Mouse (Mus musculus) heart, embryonic 14.5 days (tissue): ENCODE data around the gene Insl5. TPM values are rescaled to one million over a fixed set of nuclear protein-coding genes. Genes with fewer than 3 reads are reported as not detected.

Source experiments
- ATAC-seq: fragments of 200-750 bp; cut with Nextera tagmentation; 2 replicates; pipeline ENCODE4 v1.8.0; 2017; ENCODE audit warnings: low read depth, moderate TSS enrichment; ENCODE audit not compliant: insufficient number of reproducible peaks, insufficient read depth, low FRiP score
- H3K27ac ChIP-seq, 2 experiments: fragments of 200-500 bp in 1 of 2; fragments of 300-500 bp in 1 of 2; sonication (generic) in 1 of 2; replicated peaks in 1 of 2; 2 replicates each; pipeline ENCODE4 v1.5.1; 2012 to 2014; ENCODE audit warnings: low read depth in 2 of 2, low read length in 2 of 2, control low read depth in 1 of 2, mild to moderate bottlenecking in 1 of 2, mixed read lengths in 1 of 2; ENCODE audit not compliant: control insufficient read depth in 1 of 2, insufficient read depth in 1 of 2
- H3K27me3 ChIP-seq: fragments of 300-500 bp; sonication (generic); 2 replicates; pipeline ENCODE4 v1.6.1; 2014; ENCODE audit warnings: mild to moderate bottlenecking, low read length, control low read depth; ENCODE audit not compliant: control insufficient read depth, insufficient read depth
- H3K36me3 ChIP-seq: fragments of 300-500 bp; sonication (generic); 2 replicates; pipeline ENCODE4 v1.6.1; 2014; ENCODE audit warnings: mild to moderate bottlenecking, control low read depth, low read length, mixed read lengths; ENCODE audit not compliant: control insufficient read depth, insufficient read depth
- H3K4me1 ChIP-seq, 2 experiments: fragments of 200-500 bp in 1 of 2; fragments of 300-500 bp in 1 of 2; sonication (generic) in 1 of 2; 2 replicates each; pipeline ENCODE4 v1.6.1; 2012 to 2014; ENCODE audit warnings: low read length in 2 of 2, control low read depth in 1 of 2, mixed read lengths in 1 of 2; ENCODE audit not compliant: control insufficient read depth in 2 of 2, insufficient read depth in 2 of 2
- H3K4me2 ChIP-seq: fragments of 300-500 bp; sonication (generic); 2 replicates; pipeline ENCODE4 v1.6.1; 2014; ENCODE audit warnings: mild to moderate bottlenecking, low read length
- H3K4me3 ChIP-seq, 2 experiments: fragments of 200-500 bp in 1 of 2; fragments of 300-500 bp in 1 of 2; sonication (generic) in 1 of 2; 2 replicates each; pipeline ENCODE4 v1.5.1; 2012 to 2014; ENCODE audit warnings: low read length in 2 of 2, mild to moderate bottlenecking in 2 of 2, control low read depth in 1 of 2, low read depth in 1 of 2, moderate library complexity in 1 of 2; ENCODE audit not compliant: control insufficient read depth in 1 of 2, insufficient read depth in 1 of 2
- H3K9ac ChIP-seq: fragments of 300-500 bp; sonication (generic); 2 replicates; pipeline ENCODE4 v1.6.1; 2014; ENCODE audit warnings: mild to moderate bottlenecking, low read length
- H3K9me3 ChIP-seq: fragments of 300-500 bp; sonication (generic); 2 replicates; pipeline ENCODE4 v1.6.1; 2016; ENCODE audit warnings: low read length, control low read depth; ENCODE audit not compliant: control insufficient read depth
- WGBS: fragments of 180-500 bp; shearing (Covaris S2); extraction: QIAGEN DNeasy Blood & Tissue Kit; methylation state at CpG from one replicate; pipeline ENCODE4 v1.1.7; 2014; 5-methylcytosine and 5-hydroxymethylcytosine counted together
- polyA plus RNA-seq: library from polyadenylated mRNA; unstranded; fragments of >200 nt; fragmentation: Nextera tagmentation; extraction: Ambion mirVana; gene quantifications from 2 replicates; pipeline ENCODE4 v1.2.1, GENCODE M21; 2014

Insl5 gene
- polyA plus RNA-seq, 1 experiment from 2014 or later = not detected

DNA sequence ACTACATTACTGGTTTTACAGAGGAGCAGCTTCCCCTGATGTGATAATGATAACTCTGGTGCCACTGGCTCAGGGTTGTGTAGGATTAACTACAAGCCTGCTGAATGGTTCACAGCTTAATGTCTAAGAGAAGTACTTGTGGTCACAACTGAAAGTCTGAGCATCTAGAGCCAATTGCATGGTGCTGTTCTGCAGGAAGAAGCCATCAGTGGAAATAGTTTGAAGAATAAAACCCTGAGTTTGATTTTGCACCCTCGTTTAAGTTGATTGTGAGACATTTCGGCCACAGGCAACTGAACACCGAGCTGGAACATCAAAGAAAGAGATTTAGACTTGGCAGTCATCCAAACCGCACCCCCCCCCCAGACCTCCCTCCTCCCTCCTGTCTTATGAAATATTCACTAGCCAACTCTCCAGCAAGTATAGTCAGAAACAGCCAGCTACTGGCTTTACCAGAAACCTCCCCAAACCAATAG is 19.7 kb downstream of the Insl5 start:
- no peaks in the 10 kb centered on the region for H3K27me3 ChIP-seq
- no peaks in the 10 kb centered on the region for H3K9me3 ChIP-seq
- no peak overlapping the region for H3K27ac ChIP-seq
- no peak overlapping the region for H3K9ac ChIP-seq
- no peak for ATAC-seq
- 22% methylated on average over 4 of the region's 4 CpGs for WGBS
- no peaks in the 10 kb centered on the region; a peak in 1 of 4 replicates for H3K4me1 ChIP-seq
- H3K4me2 ChIP-seq = no peak overlapping the region
- no peak overlapping the region for H3K4me3 ChIP-seq
- no peaks in the 10 kb centered on the region for H3K36me3 ChIP-seq

DNA sequence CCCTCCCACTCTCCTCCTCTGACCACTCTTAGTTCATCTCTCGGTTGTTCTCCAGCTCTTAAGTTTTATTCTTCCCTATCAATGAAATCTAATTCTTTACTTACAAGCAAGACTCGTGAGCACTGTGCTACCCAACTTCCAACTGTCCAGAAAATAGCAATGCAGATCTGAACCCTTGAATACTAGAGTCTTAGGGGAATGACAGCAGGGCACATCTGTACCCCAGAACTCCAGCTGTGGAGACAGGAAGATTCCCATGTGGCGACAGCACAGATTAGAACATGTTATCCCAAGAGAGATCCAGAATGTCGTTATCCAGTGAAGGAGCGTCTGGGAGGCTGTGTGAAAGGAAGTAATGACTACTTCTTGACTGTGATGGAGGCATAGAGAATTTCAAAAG is 20.4 kb downstream of the Insl5 start:
- no peak overlapping the region for H3K9ac ChIP-seq
- no peaks in the 10 kb centered on the region for H3K27me3 ChIP-seq
- no peaks in the 10 kb centered on the region for H3K9me3 ChIP-seq
- no peaks in the 10 kb centered on the region for H3K36me3 ChIP-seq
- ATAC-seq = no peak
- no peak overlapping the region for H3K27ac ChIP-seq
- H3K4me1 ChIP-seq = no peaks in the 10 kb centered on the region; a peak in 1 of 4 replicates
- H3K4me3 ChIP-seq = no peak overlapping the region
- WGBS = 73% methylated on average over 5 of the region's 5 CpGs
- no peak overlapping the region for H3K4me2 ChIP-seq

DNA sequence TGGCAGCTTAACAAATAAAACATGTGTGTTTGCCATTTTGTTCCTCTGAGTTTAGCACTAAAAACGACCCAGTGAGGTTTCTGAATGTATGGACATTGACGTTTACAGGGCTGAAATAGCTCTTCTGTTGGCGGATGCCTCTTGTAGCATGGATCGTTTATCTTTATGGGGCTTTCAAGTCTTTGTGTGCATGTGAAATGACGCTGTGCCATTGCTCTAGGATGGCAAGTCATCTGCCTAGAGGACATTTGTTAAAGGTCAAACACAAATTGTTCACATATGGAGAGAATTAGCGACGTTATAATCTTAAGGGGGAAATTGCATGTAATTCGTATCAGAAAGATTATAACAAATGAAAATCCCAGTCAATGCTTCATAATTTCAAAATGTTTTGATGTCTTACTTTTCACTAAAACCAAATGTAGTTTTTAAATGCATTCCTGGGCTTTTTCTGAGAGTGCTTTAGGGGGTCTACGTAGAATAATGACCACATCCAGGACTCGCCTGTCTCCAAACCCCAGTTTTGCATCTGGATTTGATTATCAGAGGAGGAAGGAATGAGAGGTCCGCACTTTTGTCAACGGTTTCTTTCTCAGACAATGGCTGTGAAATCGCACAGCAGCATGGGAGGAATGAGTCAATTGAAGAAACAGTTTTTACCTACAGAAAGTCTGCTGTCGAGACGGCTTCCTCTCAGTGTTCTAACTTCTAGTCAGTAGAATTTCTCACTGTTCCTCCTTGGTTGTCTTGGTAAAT is 21.3 kb downstream of the Insl5 start:
- H3K9ac ChIP-seq = no peak overlapping the region
- 67% methylated on average over 15 of the region's 15 CpGs for WGBS
- no peak overlapping the region for H3K27ac ChIP-seq
- H3K9me3 ChIP-seq = no peaks in the 10 kb centered on the region
- no peaks in the 10 kb centered on the region for H3K27me3 ChIP-seq
- no peaks in the 10 kb centered on the region for H3K36me3 ChIP-seq
- no peak overlapping the region for H3K4me2 ChIP-seq
- H3K4me1 ChIP-seq = no peaks in the 10 kb centered on the region; a peak in 1 of 4 replicates
- ATAC-seq = no peak
- H3K4me3 ChIP-seq = no peak overlapping the region

DNA sequence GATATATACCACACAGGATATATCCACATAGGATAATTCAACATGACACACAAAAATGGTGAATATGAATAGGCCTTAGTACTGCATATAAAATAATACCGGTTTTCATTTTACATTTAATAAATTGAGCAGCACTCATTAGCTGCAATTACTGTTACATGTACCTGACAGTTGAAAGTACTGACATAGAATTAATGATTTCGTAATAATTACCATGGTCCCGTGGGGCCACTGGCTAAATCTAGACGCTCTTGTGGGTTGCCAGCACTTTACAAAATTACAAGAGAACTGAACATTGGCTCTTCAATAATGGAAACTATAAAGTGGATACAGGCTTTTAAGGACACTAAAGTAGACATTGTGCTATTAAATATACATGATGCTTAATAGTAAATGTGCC is 22.0 kb downstream of the Insl5 start:
- no peak overlapping the region for H3K27ac ChIP-seq
- H3K9me3 ChIP-seq = no peaks in the 10 kb centered on the region
- ATAC-seq = no peak
- H3K4me2 ChIP-seq = no peak overlapping the region
- H3K9ac ChIP-seq = no peak overlapping the region
- 89% methylated on average over 4 of the region's 4 CpGs for WGBS
- H3K4me1 ChIP-seq = no peaks in the 10 kb centered on the region; a peak in 1 of 4 replicates
- H3K36me3 ChIP-seq = no peaks in the 10 kb centered on the region
- no peak overlapping the region for H3K4me3 ChIP-seq
- H3K27me3 ChIP-seq = no peaks in the 10 kb centered on the region

DNA sequence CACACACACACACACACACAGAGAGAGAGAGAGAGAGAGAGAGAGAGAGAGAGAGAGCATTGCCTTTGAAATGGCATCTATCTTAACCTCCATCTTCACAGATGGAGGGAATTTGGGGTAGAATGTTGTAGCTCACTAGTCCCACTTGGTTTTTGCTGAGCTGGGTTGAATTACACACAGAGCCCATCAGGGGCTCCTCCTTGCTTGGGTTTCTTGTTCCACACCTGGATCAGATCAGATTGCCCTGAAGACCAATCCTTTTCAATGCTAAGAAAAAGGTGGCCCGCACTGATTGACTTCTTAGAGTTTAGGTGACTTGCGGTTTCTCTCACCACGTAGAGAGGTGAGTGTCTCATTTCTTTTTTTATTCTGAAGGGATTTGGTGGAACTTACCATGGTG is 35.0 kb downstream of the Insl5 start:
- H3K9me3 ChIP-seq = no peaks in the 10 kb centered on the region
- H3K27ac ChIP-seq = no peak overlapping the region
- H3K4me3 ChIP-seq = no peak overlapping the region
- H3K4me2 ChIP-seq = no peak overlapping the region
- H3K27me3 ChIP-seq = no peaks in the 10 kb centered on the region
- 92% methylated on average over 3 of the region's 3 CpGs for WGBS
- H3K36me3 ChIP-seq = no peaks in the 10 kb centered on the region
- no peak for ATAC-seq
- H3K4me1 ChIP-seq = no peaks in the 10 kb centered on the region
- no peak overlapping the region for H3K9ac ChIP-seq

DNA sequence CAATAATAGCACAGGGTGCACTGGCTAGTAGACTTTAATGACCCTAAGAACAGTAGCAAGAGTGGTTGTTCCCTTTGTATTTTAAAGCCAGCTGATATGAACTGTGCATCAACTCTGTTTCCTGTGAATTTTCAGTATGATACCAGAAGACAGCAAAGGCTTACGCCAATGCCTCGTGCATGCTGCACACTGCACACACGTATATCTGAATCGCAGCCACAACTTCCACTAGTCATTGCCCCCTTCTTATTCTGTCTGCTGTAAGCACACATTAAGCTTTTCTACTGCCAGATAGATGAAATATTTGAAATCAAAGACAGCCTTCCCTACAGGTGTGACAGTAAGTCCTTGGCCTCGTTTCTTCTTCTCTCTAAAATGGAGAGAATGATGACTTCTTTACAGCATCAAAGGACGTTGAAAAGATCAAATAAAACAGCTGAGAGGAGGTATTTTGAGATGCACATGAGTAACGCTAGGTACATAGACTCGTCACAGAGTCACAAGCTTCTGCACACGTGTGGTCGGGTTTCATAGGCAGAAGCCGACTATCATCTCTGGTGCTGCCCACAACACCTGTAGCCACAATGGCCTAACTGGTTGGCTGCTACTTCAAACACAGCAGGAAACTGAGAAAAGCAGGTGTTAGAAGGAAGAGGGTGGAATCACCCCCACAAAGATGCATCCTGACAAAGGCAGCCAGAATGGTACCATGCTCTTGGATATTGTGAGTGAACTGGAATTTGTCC is 35.9 kb downstream of the Insl5 start:
- no peaks in the 10 kb centered on the region for H3K4me1 ChIP-seq
- no peaks in the 10 kb centered on the region for H3K9me3 ChIP-seq
- H3K4me3 ChIP-seq = no peak overlapping the region
- no peak overlapping the region for H3K27ac ChIP-seq
- WGBS = 82% methylated on average over 11 of the region's 11 CpGs
- no peak overlapping the region for H3K4me2 ChIP-seq
- no peaks in the 10 kb centered on the region for H3K27me3 ChIP-seq
- no peak overlapping the region for H3K9ac ChIP-seq
- no peaks in the 10 kb centered on the region for H3K36me3 ChIP-seq
- ATAC-seq = no peak

DNA sequence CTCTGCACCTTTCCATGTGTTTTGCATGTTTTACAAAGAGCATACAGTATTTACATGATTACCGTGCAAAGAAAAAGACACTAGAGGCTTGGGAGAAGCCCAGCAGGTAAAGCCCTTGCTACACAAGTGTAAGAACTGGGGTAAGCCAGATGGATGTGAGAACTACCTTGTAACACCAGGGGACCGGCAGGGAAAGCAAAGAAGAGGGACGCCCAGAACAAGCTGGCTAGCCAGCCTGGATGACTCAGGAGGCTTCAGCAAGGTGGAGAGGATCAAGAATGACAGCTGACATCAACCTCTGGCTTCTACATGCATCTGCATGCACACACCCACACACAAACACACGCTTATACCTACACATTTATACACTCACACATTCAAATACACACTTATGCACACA is 36.6 kb downstream of the Insl5 start:
- ATAC-seq = no peak
- no peaks in the 10 kb centered on the region for H3K4me1 ChIP-seq
- H3K9me3 ChIP-seq = no peaks in the 10 kb centered on the region
- no peak overlapping the region for H3K27ac ChIP-seq
- no peak overlapping the region for H3K4me3 ChIP-seq
- H3K36me3 ChIP-seq = no peaks in the 10 kb centered on the region
- WGBS = 76% methylated on average over 4 of the region's 4 CpGs
- no peak overlapping the region for H3K9ac ChIP-seq
- H3K27me3 ChIP-seq = no peaks in the 10 kb centered on the region
- no peak overlapping the region for H3K4me2 ChIP-seq
